ENCODE assay signal across 18 mouse cellular contexts in the genomic region with DNA sequence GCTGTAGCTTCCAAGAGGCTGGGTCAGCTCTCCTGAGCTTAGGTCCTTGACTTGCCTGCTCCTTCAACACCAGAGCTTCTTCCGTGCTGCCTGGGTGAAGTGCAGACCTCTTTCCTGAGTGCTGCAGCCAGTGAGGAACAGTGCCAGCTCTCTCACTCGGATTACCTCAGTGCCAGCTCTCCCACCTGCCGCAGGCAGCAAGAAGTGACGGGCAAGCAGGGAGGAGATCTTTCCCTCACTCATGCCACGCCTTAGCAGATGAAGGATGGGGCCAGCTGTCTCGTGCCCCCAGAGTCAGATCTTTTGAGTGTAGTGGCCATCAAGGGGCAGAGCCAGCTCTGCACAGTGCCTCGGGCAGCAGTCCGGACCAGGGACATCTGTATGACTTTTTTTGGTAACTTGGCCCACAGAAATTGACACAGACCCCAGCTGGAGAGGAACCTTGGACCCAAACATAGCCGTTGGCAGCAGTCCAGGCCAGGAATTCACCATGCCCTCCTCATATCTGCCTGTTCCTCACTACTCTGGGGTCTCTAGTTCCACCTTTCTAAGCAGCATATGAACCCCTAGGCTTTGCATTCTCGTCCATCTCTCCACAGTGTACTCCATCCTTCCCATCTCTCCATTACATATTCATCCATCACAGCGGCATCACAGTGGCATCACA.
DNase-seq lines count a peak whose midpoint lies in the region; ATAC-seq and TF ChIP-seq lines count a peak whose summit lies in the region.
"Had no signal": no experiment of that assay in that cellular context is flagged by ENCODE, and none has a peak within 500 bp of the region (broad histone marks: within the 10 kb centered on the region; RNA-seq: fewer than 3 reads in every experiment).

No protein-coding gene starts in this region.

- H3K27me3 ChIP-seq in megakaryocyte, embryonic 14.5 days (replicated peaks): no peaks in the 10 kb centered on the region
- no peaks in the 10 kb centered on the region for H3K27me3 ChIP-seq in heart, embryonic 12.5 days (replicated peaks)
- H3K27me3 ChIP-seq: heart, embryonic 13.5 days; neural tube, embryonic 12.5 days had no signal

- peak overlapping the region; percentile 21 for H3K4me3 ChIP-seq in megakaryocyte, embryonic 14.5 days (replicated peaks)
- no peak overlapping the region for H3K4me3 ChIP-seq in heart, embryonic 12.5 days
- H3K4me3 ChIP-seq: erythroblast, embryonic 14.5 days; heart, embryonic 13.5 days; neural tube, embryonic 12.5 days had no signal

- WGBS in heart, embryonic 12.5 days: 73% methylated on average over 11 of the region's 11 CpGs

- H3K27ac ChIP-seq in heart, embryonic 12.5 days (ENCODE audit: poor library complexity, severe bottlenecking): no peak overlapping the region
- H3K27ac ChIP-seq: heart, embryonic 13.5 days; neural tube, embryonic 12.5 days had no signal

- no peaks in the 10 kb centered on the region for H3K36me3 ChIP-seq in megakaryocyte, embryonic 14.5 days (replicated peaks; ENCODE audit: low read length)
- no peaks in the 10 kb centered on the region for H3K36me3 ChIP-seq in heart, embryonic 12.5 days
- H3K36me3 ChIP-seq: heart, embryonic 13.5 days; neural tube, embryonic 12.5 days had no signal

- no peaks in the 10 kb centered on the region for H3K4me1 ChIP-seq in megakaryocyte, embryonic 14.5 days
- no peaks in the 10 kb centered on the region for H3K4me1 ChIP-seq in heart, embryonic 12.5 days (replicated peaks)
- H3K4me1 ChIP-seq: heart, embryonic 13.5 days; neural tube, embryonic 12.5 days had no signal

- peaks cover 11% of the 10 kb centered on the region for H3K9me3 ChIP-seq in megakaryocyte, embryonic 14.5 days
- no peaks in the 10 kb centered on the region for H3K9me3 ChIP-seq in heart, embryonic 12.5 days (replicated peaks)
- H3K9me3 ChIP-seq: neural tube, embryonic 12.5 days had no signal

- TF ChIP-seq CTCF in brain, embryonic 14.5 days (IDR thresholded peaks at IDR 0.05; ENCODE audit: borderline replicate concordance, extremely low read depth, insufficient read depth, insufficient read length): no peak

- peak; percentile 15 for DNase-seq in brain, embryonic 14.5 days (ENCODE audit: low read depth)
- peak; percentile 77 to 80 for DNase-seq in cerebellum, adult 18-20 months
- DNase-seq in cerebellum, postnatal 36 days: peak; percentile 73 to 74
- DNase-seq in retina, postnatal 1 day: no peak
- DNase-seq: heart, postnatal 36 days; kidney, adult 2 months; kidney, postnatal 36 days; liver; lung, adult 2 months; right cerebral cortex, postnatal 25 days; thymus, adult 18-20 months had no signal

- no peak overlapping the region for H3K4me2 ChIP-seq in heart, embryonic 12.5 days
- H3K4me2 ChIP-seq: heart, embryonic 13.5 days; neural tube, embryonic 12.5 days had no signal

- TF ChIP-seq POLR2A in brain, embryonic 14.5 days (IDR thresholded peaks at IDR 0.05; ENCODE audit: borderline replicate concordance, extremely low read depth, insufficient read depth, insufficient read length, poor library complexity, severe bottlenecking): no peak

- no peak overlapping the region for H3K9ac ChIP-seq in heart, embryonic 12.5 days
- H3K9ac ChIP-seq: heart, embryonic 13.5 days; neural tube, embryonic 12.5 days had no signal

- no peak for ATAC-seq in megakaryocyte, adult 5-6 weeks (ENCODE audit: poor library complexity, severe bottlenecking)
- ATAC-seq in heart, embryonic 12.5 days (ENCODE audit: insufficient number of reproducible peaks, low FRiP score): no peak
- ATAC-seq: forebrain, embryonic 14.5 days had no signal
